Mouse (Mus musculus) small intestine, adult 2 months (tissue): ENCODE results near the gene Fbxw13. TPM values are rescaled to one million over a fixed set of nuclear protein-coding genes. Genes with fewer than 3 reads are reported as not detected.
"Not testable (repeated sequence)": the region's sequence is repeated elsewhere in the genome, so short reads cannot be mapped to it uniquely, and the experiment has no call there.

Experiments used
- H3K27ac ChIP-seq: fragments of 200-500 bp; 2 replicates; pipeline ENCODE4 v1.5.1; 2012; ENCODE audit warnings: low read depth, low read length, control low read depth, inconsistent platforms; ENCODE audit not compliant: insufficient read depth
- H3K27me3 ChIP-seq: fragments of 200-500 bp; 2 replicates; pipeline ENCODE4 v1.6.1; 2012; ENCODE audit warnings: mild to moderate bottlenecking, moderate library complexity, low read length, inconsistent platforms; ENCODE audit not compliant: control insufficient read depth, insufficient read depth
- H3K36me3 ChIP-seq: fragments of 200-500 bp; 2 replicates; pipeline ENCODE4 v1.6.1; 2012; ENCODE audit warnings: mild to moderate bottlenecking, low read length, control low read depth, inconsistent platforms; ENCODE audit not compliant: control insufficient read depth, insufficient read depth
- H3K4me1 ChIP-seq: fragments of 200-500 bp; 2 replicates; pipeline ENCODE4 v1.6.1; 2012; ENCODE audit warnings: low read length, inconsistent platforms, mixed read lengths; ENCODE audit not compliant: control insufficient read depth, insufficient read depth, insufficient read length
- H3K4me3 ChIP-seq: fragments of 200-500 bp; 2 replicates; pipeline ENCODE4 v1.5.1; 2012; ENCODE audit warnings: low read depth, mild to moderate bottlenecking, control low read depth, inconsistent platforms, low read length, moderate library complexity
- CTCF ChIP-seq: fragments of 200-500 bp; IDR thresholded peaks from 2 replicates; pipeline ENCODE4 v1.5.1; 2012; ENCODE audit warnings: low read depth, mild to moderate bottlenecking, control low read depth, inconsistent platforms, low read length, moderate library complexity, mixed read lengths; ENCODE audit not compliant: insufficient replicate concordance, insufficient read length; ENCODE audit errors: extremely low read depth
- POLR2A ChIP-seq: fragments of 200-500 bp; IDR thresholded peaks from 2 replicates; pipeline ENCODE4 v1.6.1; 2012; ENCODE audit warnings: low read depth, mild to moderate bottlenecking, control low read depth, inconsistent platforms, low read length, moderate library complexity
- WGBS: fragments of 180-500 bp; shearing (Covaris S2); methylation state at CpG from one replicate; pipeline ENCODE4 v1.1.7; 2018; 5-methylcytosine and 5-hydroxymethylcytosine counted together
- polyA plus RNA-seq: library from polyadenylated mRNA; depleted of rRNA; stranded (reverse); fragments of >200 nt; gene quantifications from 2 replicates; pipeline ENCODE4 v1.2.3, GENCODE M21; 2012; rRNA removed

Fbxw13 gene
- 0.09 TPM in 1 of 2 replicates, not detected in the other for polyA plus RNA-seq

DNA sequence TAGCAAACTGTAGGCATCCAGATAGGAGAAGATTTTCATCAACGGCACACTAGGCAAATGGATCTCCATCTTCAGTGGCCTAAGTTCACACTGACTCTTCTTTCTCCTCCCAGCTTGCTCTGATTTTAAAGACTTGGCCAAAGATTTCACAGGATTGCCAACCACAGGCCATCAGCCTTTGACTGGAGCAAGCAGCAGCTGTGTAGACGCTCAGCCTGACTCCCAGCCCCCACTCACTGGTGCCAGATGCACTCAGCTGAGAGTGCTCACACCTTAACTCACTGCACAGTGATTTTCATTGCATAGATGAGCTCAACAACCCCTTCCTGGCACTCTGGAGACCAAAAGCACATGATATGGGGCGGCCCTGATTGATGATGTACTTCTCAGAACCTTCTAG lies at the start of gene Fbxw13:
Gene Fbxw13 (minus strand): TSS at position 101 of the 400 bp plus-strand sequence.
- 76% methylated on average over 3 of the region's 3 CpGs for WGBS
- not testable (repeated sequence) for H3K4me3 ChIP-seq, H3K27ac ChIP-seq, H3K36me3 ChIP-seq, H3K4me1 ChIP-seq, H3K27me3 ChIP-seq

DNA sequence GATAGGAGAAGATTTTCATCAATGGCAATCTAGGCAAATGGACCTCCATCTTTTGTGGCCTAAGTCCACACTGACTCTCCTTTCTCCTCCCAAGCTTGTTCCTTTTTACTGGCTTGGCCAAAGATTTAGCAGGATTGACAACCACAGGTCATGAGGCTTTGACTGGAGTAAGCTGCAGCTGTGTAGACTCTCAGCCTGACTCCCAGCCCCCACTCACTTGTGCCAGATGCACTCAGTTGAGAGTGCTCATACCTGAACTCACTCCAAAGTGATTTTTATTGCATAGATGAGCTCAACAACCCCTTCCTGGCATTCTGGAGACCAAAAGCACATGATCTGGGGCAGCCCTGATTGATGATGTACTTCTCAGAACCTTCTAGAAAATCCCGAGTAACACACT lies 38.9 kb upstream of the Fbxw13 start, which contains the start of gene Fbxw20:
Gene Fbxw20 (minus strand): TSS at position 101 of the 400 bp plus-strand sequence.
- TF ChIP-seq POLR2A (no peak), CTCF (no peak)
- 77% methylated on average over 1 of the region's 1 CpGs for WGBS

DNA sequence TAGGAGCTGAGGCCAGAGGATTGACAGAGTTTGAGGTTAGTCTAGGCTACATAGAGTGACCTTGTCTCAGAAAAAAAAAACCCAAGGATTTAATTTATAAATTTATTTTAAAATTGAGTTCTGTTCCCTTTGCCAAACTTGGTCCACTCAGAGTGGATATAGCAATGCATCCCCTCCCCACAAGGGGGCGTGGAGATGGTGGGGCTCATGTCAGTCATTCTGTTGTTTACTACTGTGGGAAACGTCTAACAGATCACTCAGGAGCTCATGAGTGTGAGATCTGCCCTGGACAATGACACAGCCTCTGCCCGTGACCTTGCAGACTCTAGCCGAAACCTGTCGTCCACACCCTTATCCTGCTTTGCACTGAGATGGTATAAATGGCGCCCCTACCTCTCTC lies 22.7 kb upstream of the Fbxw13 start:
- no peak overlapping the region for H3K4me3 ChIP-seq
- no peak for TF ChIP-seq POLR2A
- no peak for TF ChIP-seq CTCF
- 66% methylated on average over 6 of the region's 6 CpGs for WGBS

More for the DNA sequence above, 38.9 kb upstream of the Fbxw13 start, which contains the start of gene Fbxw20:
- H3K27ac ChIP-seq = no peak within 1 kb of the TSS
- peaks cover 2% of the 10 kb centered on the region for H3K4me1 ChIP-seq
- no peaks in the 10 kb centered on the region for H3K27me3 ChIP-seq
- H3K36me3 ChIP-seq = no peaks in the 10 kb centered on the region
- H3K4me3 ChIP-seq = no peak within 1 kb of the TSS

DNA sequence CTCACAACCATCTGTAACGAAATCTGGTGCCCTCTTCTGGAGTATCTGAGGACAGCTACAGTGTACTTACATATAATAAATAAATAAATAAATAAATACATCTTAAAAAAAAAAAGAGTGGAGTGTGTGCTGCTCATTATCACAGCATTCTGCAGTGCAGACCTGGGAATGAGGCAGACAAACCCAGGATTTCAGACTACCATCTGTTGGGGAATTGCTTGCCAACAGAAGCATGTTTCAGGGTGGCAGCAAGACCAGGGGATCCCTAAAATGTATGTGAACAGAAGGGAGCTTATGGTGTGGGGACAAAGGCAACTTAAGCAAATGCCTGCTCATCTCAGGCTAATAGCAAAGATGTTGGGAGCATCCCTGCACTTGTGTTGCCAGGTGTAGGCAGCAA lies 5.6 kb upstream of the Fbxw13 start:
- not testable (repeated sequence) for H3K27me3 ChIP-seq, H3K4me1 ChIP-seq, H3K4me3 ChIP-seq, H3K36me3 ChIP-seq, H3K27ac ChIP-seq
- 70% methylated on average over 1 of the region's 1 CpGs for WGBS

More for the DNA sequence above, 22.7 kb upstream of the Fbxw13 start:
- H3K27ac ChIP-seq = no peak overlapping the region
- no peaks in the 10 kb centered on the region for H3K27me3 ChIP-seq
- H3K36me3 ChIP-seq = no peaks in the 10 kb centered on the region
- H3K4me1 ChIP-seq = no peaks in the 10 kb centered on the region

- Histone ChIP-seq H3K27ac (no peak overlapping the region), H3K4me1 (no peaks in the 10 kb centered on the region), H3K4me3 (no peak overlapping the region), H3K36me3 (no peaks in the 10 kb centered on the region), H3K27me3 (no peaks in the 10 kb centered on the region)
- TF ChIP-seq POLR2A = no peak
- no peak for TF ChIP-seq CTCF
- WGBS = 71% methylated on average over 1 of the region's 1 CpGs
These were observed 4.6 kb upstream of the Fbxw13 start for GRCm38 (mm10) chr9:109200349-109200748.

DNA sequence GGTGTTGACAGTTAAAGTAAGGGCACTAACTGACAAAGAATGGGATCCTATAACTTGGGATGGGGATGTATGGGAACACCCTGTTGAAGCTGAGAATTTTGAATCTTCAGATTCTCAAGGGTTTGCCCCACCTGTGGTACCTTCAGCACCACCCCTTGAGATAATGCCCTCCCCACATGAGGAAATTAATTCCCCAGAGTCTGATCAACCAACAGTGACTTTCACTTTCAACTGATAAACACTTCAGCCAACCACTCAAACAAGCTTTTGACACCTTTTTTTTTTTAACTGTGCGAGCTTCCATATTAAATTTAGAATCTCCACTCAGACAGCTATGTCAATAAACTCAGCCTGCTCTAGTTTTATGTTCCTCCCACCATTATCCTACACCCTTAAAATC lies 3.6 kb upstream of the Fbxw13 start:
- WGBS = 14% methylated on average over 1 of the region's 1 CpGs
- Histone ChIP-seq H3K27me3 (no peaks in the 10 kb centered on the region), H3K36me3 (no peaks in the 10 kb centered on the region), H3K4me1 (no peaks in the 10 kb centered on the region), H3K27ac (no peak overlapping the region), H3K4me3 (no peak overlapping the region)
- TF ChIP-seq CTCF (no peak), POLR2A (no peak)

DNA sequence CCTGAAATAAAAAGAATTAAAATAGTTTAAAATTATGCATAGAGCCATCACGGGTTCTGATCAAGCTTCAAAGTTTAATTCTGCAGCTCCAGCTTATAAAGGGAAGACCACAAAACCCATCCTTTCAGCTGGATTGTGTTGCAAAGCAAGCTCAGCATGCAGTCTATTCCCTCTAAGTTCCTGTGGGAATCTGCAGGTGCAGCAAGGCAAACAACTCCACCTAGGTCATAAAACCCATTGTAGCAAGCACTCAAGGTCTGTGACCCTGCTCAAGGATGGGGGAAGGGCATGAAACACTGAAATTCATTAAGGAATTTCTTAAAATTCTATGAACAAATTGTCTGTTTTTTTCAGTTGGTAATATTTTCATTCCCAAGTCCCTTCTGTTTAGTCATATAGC lies 18.6 kb downstream of the Fbxw13 start:
- Histone ChIP-seq H3K4me3 (no peak overlapping the region), H3K27ac (no peak overlapping the region), H3K27me3 (no peaks in the 10 kb centered on the region), H3K4me1 (no peaks in the 10 kb centered on the region), H3K36me3 (no peaks in the 10 kb centered on the region)
- WGBS = 34% methylated on average over 1 of the region's 1 CpGs
- no peak for TF ChIP-seq POLR2A
- no peak for TF ChIP-seq CTCF

- Histone ChIP-seq H3K27me3 (no peaks in the 10 kb centered on the region), H3K36me3 (no peaks in the 10 kb centered on the region), H3K4me1 (no peaks in the 10 kb centered on the region), H3K4me3 (no peak overlapping the region), H3K27ac (no peak overlapping the region)
- 45% methylated on average over 1 of the region's 1 CpGs for WGBS
- no peak for TF ChIP-seq POLR2A
- no peak for TF ChIP-seq CTCF
These were observed 19.5 kb downstream of the Fbxw13 start for GRCm38 (mm10) chr9:109176301-109176700.
